Mouse (Mus musculus) spleen, postnatal 0 days (tissue): ENCODE results near the gene Satb2. TPM values are rescaled to one million over a fixed set of nuclear protein-coding genes. Genes with fewer than 3 reads are reported as not detected.

Source experiments
- polyA plus RNA-seq: library from polyadenylated mRNA; unstranded; fragments of >200 nt; fragmentation: Nextera tagmentation; extraction: Ambion mirVana; gene quantifications from 2 replicates; pipeline ENCODE4 v1.2.1, GENCODE M21; 2015

The Satb2 gene
- polyA plus RNA-seq = 0.08 and 0.16 TPM in 2 replicates

DNA sequence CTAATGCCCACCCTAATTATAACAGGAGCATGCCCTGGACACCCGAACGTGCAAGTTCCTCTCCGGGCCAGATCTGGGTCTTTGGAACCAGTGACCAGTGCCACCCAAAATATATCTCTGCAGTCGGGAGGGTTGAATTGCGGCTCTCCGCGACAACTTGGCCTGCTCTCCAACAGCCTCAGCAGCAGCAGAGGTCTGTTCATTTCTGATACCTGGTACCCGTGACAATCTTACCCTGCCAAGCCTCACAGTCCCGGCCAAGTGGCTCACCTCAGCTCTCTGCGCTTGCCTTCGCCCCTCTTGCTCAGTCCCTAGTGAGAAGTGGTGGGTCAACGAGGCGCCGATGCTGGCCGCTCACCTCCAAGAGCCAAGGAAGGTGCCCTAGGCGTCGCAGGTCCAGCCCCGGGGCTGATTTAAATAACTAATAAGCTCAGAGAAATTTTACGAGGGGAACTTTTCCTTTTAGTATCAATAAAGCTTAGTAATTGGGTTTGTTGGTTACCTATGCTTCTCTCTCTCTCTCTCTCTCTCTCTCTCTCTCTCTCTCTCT is at the start of gene Satb2:
Gene Satb2, minus strand, starts transcription at position 500 of the 550 bp plus-strand sequence.

